Comparison of ENCODE assay signal across 12 mouse cellular contexts in genomic region chr5:21411261-21411666, GRCm38 (mm10). TPM values are rescaled to one million over a fixed set of nuclear protein-coding genes. Genes with fewer than 3 reads are reported as not detected.
DNase-seq lines count a peak whose midpoint lies in the region; ATAC-seq and TF ChIP-seq lines count a peak whose summit lies in the region.
"Had no signal": no experiment of that assay in that cellular context is flagged by ENCODE, and none has a peak within 500 bp of the region (broad histone marks: within the 10 kb centered on the region; RNA-seq: fewer than 3 reads in every experiment).

No protein-coding gene starts in this region.

- 0 out of 2 replicates have a peak overlapping the region, but pooled peaks have one; percentile 10 for H3K4me2 ChIP-seq in liver, embryonic 15.5 days
- H3K4me2 ChIP-seq in midbrain, embryonic 15.5 days: no peak overlapping the region
- H3K4me2 ChIP-seq: limb, embryonic 15.5 days; neural tube, embryonic 12.5 days had no signal

- TF ChIP-seq CTCF in gastrocnemius, adult 2 months (IDR thresholded peaks at IDR 0.05): no peak

- no peak for ATAC-seq in liver, embryonic 15.5 days (ENCODE audit: insufficient read depth)
- ATAC-seq in midbrain, embryonic 15.5 days (replicated peaks): no peak

- WGBS in liver, embryonic 15.5 days (ENCODE audit: insufficient replicate concordance): 10% methylated on average over 5 of the region's 5 CpGs
- WGBS in midbrain, embryonic 15.5 days: 90% methylated on average over 5 of the region's 5 CpGs

- H3K4me1 ChIP-seq in liver, embryonic 15.5 days (replicated peaks): no peaks in the 10 kb centered on the region
- H3K4me1 ChIP-seq in midbrain, embryonic 15.5 days: no peaks in the 10 kb centered on the region
- H3K4me1 ChIP-seq: limb, embryonic 15.5 days; neural tube, embryonic 12.5 days had no signal

- H3K27ac ChIP-seq in liver, embryonic 15.5 days (replicated peaks): peak overlapping the region; percentile 57; the same call in 1 of the 2 replicates
- H3K27ac ChIP-seq in gastrocnemius, adult 2 months: no peak overlapping the region
- no peak overlapping the region for H3K27ac ChIP-seq in midbrain, embryonic 15.5 days
- H3K27ac ChIP-seq: heart, adult 2 months; limb, embryonic 15.5 days; neural tube, embryonic 12.5 days had no signal

- DNase-seq in CD4-positive helper T cell, adult 2 months (ENCODE audit: low read depth, low spot score): peak; percentile 94
- DNase-seq in MEL-GATA-1-ER (ENCODE audit: extremely low read depth, low read depth): peak; percentile 99
- DNase-seq in spleen, postnatal 10 days (ENCODE audit: low spot score in 2 of 2): peak; percentile 29 to 50
- DNase-seq in left cerebral cortex, postnatal 10 days (ENCODE audit: extremely low spot score in 1 of 2, low spot score in 2 of 2): no peak
- DNase-seq in gastrocnemius, adult 2 months: no peak
- DNase-seq: cerebellum, adult 8-10 months; kidney, postnatal 10 days had no signal

- H3K9ac ChIP-seq in liver, embryonic 15.5 days: no peak overlapping the region
- H3K9ac ChIP-seq in midbrain, embryonic 15.5 days: no peak overlapping the region
- H3K9ac ChIP-seq: limb, embryonic 15.5 days; neural tube, embryonic 12.5 days had no signal

- no peaks in the 10 kb centered on the region for H3K9me3 ChIP-seq in liver, embryonic 15.5 days (replicated peaks)
- H3K9me3 ChIP-seq in midbrain, embryonic 15.5 days: no peaks in the 10 kb centered on the region
- H3K9me3 ChIP-seq: limb, embryonic 15.5 days; neural tube, embryonic 12.5 days had no signal

- H3K27me3 ChIP-seq in liver, embryonic 15.5 days: no peaks in the 10 kb centered on the region
- no peaks in the 10 kb centered on the region for H3K27me3 ChIP-seq in midbrain, embryonic 15.5 days (replicated peaks)
- H3K27me3 ChIP-seq: limb, embryonic 15.5 days; neural tube, embryonic 12.5 days had no signal

- no peak overlapping the region for H3K4me3 ChIP-seq in liver, embryonic 15.5 days (replicated peaks)
- no peak overlapping the region for H3K4me3 ChIP-seq in gastrocnemius, adult 2 months
- H3K4me3 ChIP-seq in midbrain, embryonic 15.5 days: no peak overlapping the region
- H3K4me3 ChIP-seq: heart, adult 2 months; limb, embryonic 15.5 days; neural tube, embryonic 12.5 days had no signal

- intact Hi-C loops in left cerebral cortex, postnatal 10 days (cut with DNase I): loop anchor here (5.0 kb wide), 1 partner anchor 79 kb away; no protein-coding TSS in a partner anchor
- intact Hi-C loops in gastrocnemius, adult 2 months (cut with DNase I): no loop called here

- H3K36me3 ChIP-seq in liver, embryonic 15.5 days (replicated peaks): no peaks in the 10 kb centered on the region
- H3K36me3 ChIP-seq in midbrain, embryonic 15.5 days (replicated peaks): no peaks in the 10 kb centered on the region
- H3K36me3 ChIP-seq: limb, embryonic 15.5 days; neural tube, embryonic 12.5 days had no signal

RNA-seq across cellular contexts. Expression of gene Ccdc146, which starts 13.2 kb away (rescaled TPM):
- polyA plus RNA-seq in liver, embryonic 15.5 days (2015; fragmentation: Nextera tagmentation; extraction: Ambion mirVana): not detected in 2 replicates
- total RNA-seq in left cerebral cortex, postnatal 10 days (2021): under 1 TPM; 0.16 to 0.28 TPM
- 1 to 10 TPM; 3.8 to 4.3 TPM for total RNA-seq in gastrocnemius, adult 2 months (2021)
- polyA plus RNA-seq in midbrain, embryonic 15.5 days (2015; fragmentation: Nextera tagmentation; extraction: Ambion mirVana): 0.88 and 1.1 TPM in 2 replicates
- polyA plus RNA-seq: limb, embryonic 15.5 days had no signal

RNA-seq across cellular contexts. Expression of gene Fam185a, which starts 13.5 kb away (rescaled TPM):
- 2.7 and 3.0 TPM in 2 replicates for polyA plus RNA-seq in liver, embryonic 15.5 days (2015; fragmentation: Nextera tagmentation; extraction: Ambion mirVana)
- 10 to 100 TPM; 11.6 to 12.5 TPM for total RNA-seq in left cerebral cortex, postnatal 10 days (2021)
- 10 to 100 TPM in 1 of 2 experiments, 1 to 10 TPM in 1; 9.4 to 11.0 TPM for total RNA-seq in gastrocnemius, adult 2 months (2021)
- 7.9 and 8.4 TPM in 2 replicates for polyA plus RNA-seq in midbrain, embryonic 15.5 days (2015; fragmentation: Nextera tagmentation; extraction: Ambion mirVana)

RNA-seq across cellular contexts. Expression of gene Fgl2, which starts 38.8 kb away (rescaled TPM):
- polyA plus RNA-seq in liver, embryonic 15.5 days (2015; fragmentation: Nextera tagmentation; extraction: Ambion mirVana): 2.2 and 2.7 TPM in 2 replicates
- 1 to 10 TPM; 2.0 to 2.1 TPM for total RNA-seq in left cerebral cortex, postnatal 10 days (2021)
- total RNA-seq in gastrocnemius, adult 2 months (2021): 10 to 100 TPM in 1 of 2 experiments, 1 to 10 TPM in 1; 7.8 to 13.8 TPM
- 1.9 and 2.4 TPM in 2 replicates for polyA plus RNA-seq in midbrain, embryonic 15.5 days (2015; fragmentation: Nextera tagmentation; extraction: Ambion mirVana)

Comparison
In these comparisons a context has a peak if more than half of its experiments do, and no peak if none do; other contexts are left out.
1. DNase-seq: peak in CD4-positive helper T cell, adult 2 months (single experiment), MEL-GATA-1-ER (single experiment) and spleen, postnatal 10 days (2 of 2); none in left cerebral cortex, postnatal 10 days (0 of 2) and gastrocnemius, adult 2 months (single experiment).